Mouse (Mus musculus) ES-E14 (cell line): ENCODE results near the gene Gjc3.

Experiments
- ZC3H11A ChIP-seq: IDR thresholded peaks from 2 replicates; pipeline ENCODE4 v1.6.1; 2012; ENCODE audit warnings: low read depth, mild to moderate bottlenecking, inconsistent platforms, low read length, borderline replicate concordance
- ZNF384 ChIP-seq: IDR thresholded peaks from 2 replicates; pipeline ENCODE4 v1.6.1; 2012; ENCODE audit warnings: low read depth, low read length, inconsistent platforms

DNA sequence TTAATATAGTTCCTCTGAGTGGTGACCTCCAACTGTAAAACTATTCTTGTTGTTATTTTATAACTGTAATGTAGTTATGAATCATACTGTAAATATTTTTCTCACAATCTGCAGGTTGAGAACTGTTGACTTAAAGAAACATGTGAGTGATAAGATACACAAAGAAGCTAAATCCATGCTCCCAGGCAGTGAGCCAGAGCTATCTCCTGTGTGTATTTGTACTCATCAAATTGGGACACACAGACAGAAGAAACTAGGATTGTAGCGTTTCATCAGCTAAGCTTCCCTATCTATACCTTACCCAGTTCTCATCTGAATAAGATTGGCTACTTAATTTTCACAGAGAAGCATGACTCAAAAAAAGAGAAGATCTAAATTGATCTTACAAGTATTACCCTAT, 19.8 kb downstream of the Gjc3 start:
- TF ChIP-seq ZC3H11A (no peak), ZNF384 (no peak)
